Mouse (Mus musculus) liver, embryonic 14.5 days (tissue): ENCODE measurements around the gene Swsap1. TPM values are rescaled to one million over a fixed set of nuclear protein-coding genes. Genes with fewer than 3 reads are reported as not detected.

Source experiments
- ATAC-seq: fragments of 200-750 bp; cut with Nextera tagmentation; 2 replicates; pipeline ENCODE4 v1.8.0; 2017; ENCODE audit warnings: moderate number of reproducible peaks, mild to moderate bottlenecking, moderate library complexity; ENCODE audit not compliant: insufficient read depth
- DNase-seq, 3 experiments: peaks; one replicate each; pipeline ENCODE4 v3.0.0-alpha.2; 2012 to 2013; ENCODE audit warnings: low read depth in 3 of 3, low spot score in 3 of 3
- H3K27ac ChIP-seq: fragments of 300-500 bp; sonication (generic); 2 replicates; pipeline ENCODE4 v1.5.1; 2014; ENCODE audit warnings: moderate library complexity, mild to moderate bottlenecking, control low read depth, inconsistent platforms
- H3K27me3 ChIP-seq: fragments of 300-500 bp; sonication (generic); 2 replicates; pipeline ENCODE4 v1.6.1; 2014; ENCODE audit warnings: mild to moderate bottlenecking, low read length, moderate library complexity; ENCODE audit not compliant: control insufficient read depth, insufficient read depth
- H3K36me3 ChIP-seq: fragments of 300-500 bp; sonication (generic); replicated peaks from 2 replicates; pipeline ENCODE4 v1.6.1; 2014; ENCODE audit warnings: low read depth; ENCODE audit not compliant: control insufficient read depth, insufficient read depth
- H3K4me1 ChIP-seq, 2 experiments: fragments of 200-500 bp in 1 of 2; fragments of 300-500 bp in 1 of 2; sonication (generic) in 1 of 2; replicated peaks; 2 replicates each; pipeline ENCODE4 v1.6.1; 2012 to 2014; ENCODE audit warnings: antibody characterized with exemption in 1 of 2, inconsistent platforms in 1 of 2, low read length in 1 of 2; ENCODE audit not compliant: control insufficient read depth in 2 of 2, insufficient read depth in 2 of 2
- H3K4me2 ChIP-seq: fragments of 300-500 bp; sonication (generic); 2 replicates; pipeline ENCODE4 v1.6.1; 2014; ENCODE audit warnings: low read depth, mild to moderate bottlenecking, control low read depth, moderate library complexity
- H3K4me3 ChIP-seq, 2 experiments: fragments of 200-500 bp in 1 of 2; fragments of 300-500 bp in 1 of 2; sonication (generic) in 1 of 2; 2 replicates each; pipeline ENCODE4 v1.5.1; 2012 to 2014; ENCODE audit warnings: low read depth in 2 of 2, low read length in 2 of 2, mild to moderate bottlenecking in 2 of 2, control low read depth in 1 of 2, inconsistent platforms in 1 of 2, moderate library complexity in 1 of 2; ENCODE audit not compliant: insufficient read depth in 1 of 2
- H3K9ac ChIP-seq: fragments of 300-500 bp; sonication (generic); replicated peaks from 2 replicates; pipeline ENCODE4 v1.6.1; 2014; ENCODE audit warnings: mild to moderate bottlenecking, control low read depth, moderate library complexity
- H3K9me3 ChIP-seq: fragments of 300-500 bp; sonication (generic); 2 replicates; pipeline ENCODE4 v1.6.1; 2016; ENCODE audit warnings: low read length, mixed read lengths; ENCODE audit not compliant: control insufficient read depth
- CTCF ChIP-seq: IDR thresholded peaks from 2 replicates; pipeline ENCODE4 v1.5.1; 2016; ENCODE audit warnings: antibody characterized with exemption, low read depth, control low read depth
- EP300 ChIP-seq: IDR thresholded peaks from 2 replicates; pipeline ENCODE4 v1.6.1; 2016; ENCODE audit warnings: antibody characterized with exemption, low read depth
- WGBS: fragments of 180-500 bp; shearing (Covaris S2); extraction: QIAGEN DNeasy Blood & Tissue Kit; methylation state at CpG from one replicate; pipeline ENCODE4 v1.1.7; 2014; ENCODE audit not compliant: insufficient replicate concordance; 5-methylcytosine and 5-hydroxymethylcytosine counted together
- polyA plus RNA-seq, 2 experiments: library from polyadenylated mRNA; depleted of rRNA in 1 of 2; stranded (reverse) in 1 of 2; unstranded in 1 of 2; fragments of >200 nt; fragmentation: Nextera tagmentation in 1 of 2; extraction: Ambion mirVana in 1 of 2; gene quantifications; 2 replicates each; pipeline versions ENCODE4 v1.2.1 to v1.2.3; 2012 to 2014

Swsap1 gene
- polyA plus RNA-seq, 2 experiments: 1.4 to 3.5 TPM

DNA sequence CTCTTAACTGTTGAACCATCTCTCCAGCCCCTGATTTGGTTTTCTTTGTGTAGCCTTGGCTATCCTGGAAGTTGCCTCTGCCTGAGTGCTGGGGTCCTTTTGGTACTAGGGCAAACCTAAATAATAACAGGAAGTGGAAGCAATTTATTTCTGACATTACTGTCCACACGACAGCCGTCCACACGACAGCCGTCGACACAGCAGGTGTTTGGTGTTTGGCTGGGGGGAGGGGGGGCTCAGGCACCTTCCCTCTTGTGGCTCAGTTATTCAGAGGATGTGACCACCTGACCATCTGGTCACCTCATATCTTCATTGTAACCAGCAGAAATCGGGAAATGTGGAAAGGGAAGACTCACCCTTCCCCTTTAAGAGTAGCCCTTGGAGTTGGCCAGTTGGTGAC lies 13.3 kb downstream of the Swsap1 start:
- Histone ChIP-seq H3K4me1 (peaks cover 4 to 5% of the 10 kb centered on the region in 2 experiments), H3K9ac (no peak overlapping the region), H3K4me2 (no peak overlapping the region), H3K9me3 (no peaks in the 10 kb centered on the region), H3K36me3 (no peaks in the 10 kb centered on the region), H3K27me3 (no peaks in the 10 kb centered on the region), H3K27ac (no peak overlapping the region), H3K4me3 (no peak overlapping the region)
- TF ChIP-seq EP300 (no peak), CTCF (no peak)
- no peak for DNase-seq
- WGBS: 29% methylated on average over 6 of the region's 6 CpGs
- ATAC-seq: no peak

GRCm38 (mm10) chr9:21969304-21969703 lies 13.7 kb downstream of the Swsap1 start:
- Histone ChIP-seq H3K27ac (no peak overlapping the region), H3K4me2 (no peak overlapping the region), H3K27me3 (no peaks in the 10 kb centered on the region), H3K36me3 (no peaks in the 10 kb centered on the region), H3K9ac (no peak overlapping the region), H3K4me1 (peaks cover under 1% of the 10 kb centered on the region in 2 experiments; a peak in 3 of 4 replicates), H3K4me3 (no peak overlapping the region), H3K9me3 (no peaks in the 10 kb centered on the region)
- ATAC-seq (no peak), DNase-seq (no peak)
- WGBS: 66% methylated on average over 4 of the region's 4 CpGs
- TF ChIP-seq EP300 (no peak), CTCF (no peak)

DNA sequence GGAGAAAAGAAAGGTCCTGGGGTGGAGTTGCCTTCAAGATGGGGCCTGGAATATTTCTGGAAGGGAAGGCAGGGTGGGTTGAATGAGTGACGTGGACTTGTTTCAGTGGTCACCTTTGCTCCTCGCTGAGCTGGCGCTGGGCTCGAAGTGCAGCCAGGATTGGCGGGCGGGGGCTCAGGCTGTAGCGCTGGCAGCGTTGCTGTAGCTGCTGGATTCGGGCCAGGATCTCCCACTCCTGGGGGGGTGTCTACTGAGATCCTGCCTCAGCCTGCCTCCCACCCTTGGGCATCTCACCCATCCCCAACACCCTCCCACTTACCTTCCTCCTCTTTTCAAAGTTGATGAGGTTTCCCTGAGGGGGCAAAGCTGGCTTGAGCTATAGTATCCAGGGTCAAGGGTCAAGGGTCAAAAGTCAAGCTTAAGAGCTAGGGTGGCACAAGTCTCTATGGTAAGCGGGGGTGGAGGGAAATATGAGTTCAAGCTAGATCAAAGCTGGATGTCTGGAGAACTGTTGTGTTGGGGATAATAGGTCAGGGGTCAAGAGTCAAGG lies 21.1 kb downstream of the Swsap1 start:
- Histone ChIP-seq H3K27ac (no peak overlapping the region), H3K4me2 (no peak overlapping the region), H3K4me3 (no peak overlapping the region), H3K36me3 (no peaks in the 10 kb centered on the region), H3K4me1 (no peaks in the 10 kb centered on the region), H3K9me3 (no peaks in the 10 kb centered on the region), H3K27me3 (peaks cover 5% of the 10 kb centered on the region), H3K9ac (no peak overlapping the region)
- DNase-seq: no peak
- WGBS: 82% methylated on average over 10 of the region's 10 CpGs
- no peak for ATAC-seq
- TF ChIP-seq EP300 (no peak), CTCF (no peak)

- Histone ChIP-seq H3K27ac (no peak overlapping the region), H3K36me3 (no peaks in the 10 kb centered on the region), H3K4me3 (no peak overlapping the region), H3K9ac (no peak overlapping the region), H3K4me1 (no peaks in the 10 kb centered on the region), H3K27me3 (peaks cover 5% of the 10 kb centered on the region), H3K9me3 (no peaks in the 10 kb centered on the region), H3K4me2 (no peak overlapping the region)
- 75% methylated on average over 5 of the region's 5 CpGs for WGBS
- ATAC-seq (no peak), DNase-seq (no peak)
- TF ChIP-seq CTCF (no peak), EP300 (no peak)
Measured at GRCm38 (mm10) chr9:21977331-21977730, 21.8 kb downstream of the Swsap1 start.

- no peak for DNase-seq
- no peak for ATAC-seq
- WGBS: 19% methylated on average over 2 of the region's 2 CpGs
Measured at GRCm38 (mm10) chr9:21977972-21978371, 22.4 kb downstream of the Swsap1 start.

More at GRCm38 (mm10) chr9:21977972-21978371, 22.4 kb downstream of the Swsap1 start:
- Histone ChIP-seq H3K4me2 (no peak overlapping the region), H3K27ac (no peak overlapping the region), H3K4me3 (no peak overlapping the region), H3K9me3 (no peaks in the 10 kb centered on the region), H3K36me3 (no peaks in the 10 kb centered on the region), H3K27me3 (peaks cover 5% of the 10 kb centered on the region), H3K9ac (no peak overlapping the region), H3K4me1 (no peaks in the 10 kb centered on the region)
- TF ChIP-seq EP300 (no peak), CTCF (peak; percentile 92)
